Mouse (Mus musculus): ENCODE data around the gene Pcnp. TPM values are rescaled to one million over a fixed set of nuclear protein-coding genes. Genes with fewer than 3 reads are reported as not detected.
"Not testable (repeated sequence)": the region's sequence is repeated elsewhere in the genome, so short reads cannot be mapped to it uniquely, and the experiment has no call there.

Pcnp gene
- polyA plus RNA-seq (2014; fragmentation: Nextera tagmentation; extraction: Ambion mirVana), result 195 and 210 TPM in 2 replicates

DNA sequence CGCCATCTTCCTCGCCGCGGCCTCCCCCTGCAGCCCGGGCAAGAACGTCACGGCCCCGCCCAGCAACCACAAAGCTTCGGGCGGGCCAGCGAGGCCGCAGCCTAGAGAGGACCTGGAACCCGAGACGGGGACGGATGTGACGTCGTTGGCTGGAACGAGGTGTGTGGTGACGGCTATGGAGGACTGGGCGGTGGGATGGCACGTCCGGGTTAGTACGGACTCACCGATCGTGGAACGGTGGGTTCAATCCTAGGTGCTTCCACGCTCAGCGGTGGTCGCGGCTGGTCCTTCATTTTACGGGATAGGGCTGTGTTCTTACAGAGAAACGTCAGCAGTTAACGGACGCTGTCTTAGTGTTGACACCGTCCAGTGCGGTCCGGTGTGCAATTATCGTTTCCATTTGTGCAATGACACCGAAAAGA is at the start of gene Pcnp:
TSS of gene Pcnp (minus strand) at position 79 of the 422 bp plus-strand sequence.
- Histone ChIP-seq H3K9me3 (ENCODE audit: control insufficient read depth, low read length) (no peaks in the 10 kb centered on the region), H3K9ac (ENCODE audit: low read depth, low read length) (peak within 1 kb of the TSS; percentile 96), H3K4me2 (peak within 1 kb of the TSS; percentile 67), H3K36me3 (ENCODE audit: control insufficient read depth, insufficient read depth, low read length) (peaks cover 22% of the 10 kb centered on the region), H3K4me1 (replicated peaks; ENCODE audit: control insufficient read depth, insufficient read depth, low read length) (peaks cover 20% of the 10 kb centered on the region), H3K4me3 (ENCODE audit: low read depth, low read length) (peak within 1 kb of the TSS; percentile 68), H3K27ac (ENCODE audit: low read depth, low read length) (peak within 1 kb of the TSS; percentile 82), H3K27me3 (replicated peaks; ENCODE audit: control insufficient read depth, insufficient read depth, low read length) (no peaks in the 10 kb centered on the region)
- under 1% methylated on average over 39 of the region's 39 CpGs for WGBS
- DNase-seq (ENCODE audit: low spot score) (peak; percentile 96), ATAC-seq (replicated peaks; ENCODE audit: low FRiP score) (peak; percentile 98)

DNA sequence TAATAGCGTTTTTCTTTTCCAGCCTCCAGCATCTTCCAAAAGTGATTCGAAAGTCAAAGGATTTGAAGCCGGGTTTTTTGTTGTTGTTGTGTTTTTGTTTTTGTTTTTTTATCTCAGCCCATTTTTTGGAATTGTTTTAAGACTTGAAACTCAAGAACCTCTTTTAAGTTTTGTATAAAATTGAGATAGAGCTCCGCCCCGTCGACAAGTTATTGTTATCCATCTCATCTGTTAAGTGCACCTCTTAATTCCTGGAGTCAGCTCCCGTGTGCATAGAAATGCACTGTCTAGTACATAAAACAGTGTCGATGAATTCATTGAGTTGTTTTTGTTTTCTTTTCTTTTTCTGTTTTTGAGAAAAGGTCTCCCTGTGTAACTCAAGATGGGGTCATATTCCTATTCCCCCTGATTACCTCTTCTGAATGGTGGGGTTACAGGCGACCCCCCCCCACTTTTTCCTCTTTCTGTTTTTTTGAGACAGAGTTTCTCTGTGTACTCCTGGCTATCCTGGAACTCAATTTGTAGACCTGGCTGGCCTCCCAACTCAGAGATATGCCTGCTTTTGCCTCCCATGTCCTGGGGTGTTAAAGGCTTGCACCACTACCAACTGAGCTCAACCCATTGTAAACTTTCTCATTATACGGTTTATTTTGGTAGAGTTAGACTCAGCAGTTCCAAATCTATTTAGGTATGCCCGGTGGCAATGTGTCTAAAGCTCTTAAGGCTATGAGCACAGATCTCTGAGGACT is 46.8 kb upstream of the Pcnp start:
- peak overlapping the region; percentile 76 for H3K4me3 ChIP-seq (ENCODE audit: low read depth, low read length)
- H3K36me3 ChIP-seq (ENCODE audit: control insufficient read depth, insufficient read depth, low read length), result no peaks in the 10 kb centered on the region
- peak overlapping the region; percentile 83 for H3K27ac ChIP-seq (ENCODE audit: low read depth, low read length)
- peaks cover 28% of the 10 kb centered on the region for H3K4me1 ChIP-seq (replicated peaks; ENCODE audit: control insufficient read depth, insufficient read depth, low read length)
- no peak for ATAC-seq (replicated peaks; ENCODE audit: low FRiP score)
- 15% methylated on average over 11 of the region's 11 CpGs for whole genome bisulfite sequencing
- no peaks in the 10 kb centered on the region for H3K27me3 ChIP-seq (replicated peaks; ENCODE audit: control insufficient read depth, insufficient read depth, low read length)
- DNase-seq (ENCODE audit: low spot score), result peak; percentile 33
- H3K4me2 ChIP-seq, result peak overlapping the region; percentile 77
- no peaks in the 10 kb centered on the region for H3K9me3 ChIP-seq (ENCODE audit: control insufficient read depth, low read length)
- H3K9ac ChIP-seq (ENCODE audit: low read depth, low read length), result peak overlapping the region; percentile 91

DNA sequence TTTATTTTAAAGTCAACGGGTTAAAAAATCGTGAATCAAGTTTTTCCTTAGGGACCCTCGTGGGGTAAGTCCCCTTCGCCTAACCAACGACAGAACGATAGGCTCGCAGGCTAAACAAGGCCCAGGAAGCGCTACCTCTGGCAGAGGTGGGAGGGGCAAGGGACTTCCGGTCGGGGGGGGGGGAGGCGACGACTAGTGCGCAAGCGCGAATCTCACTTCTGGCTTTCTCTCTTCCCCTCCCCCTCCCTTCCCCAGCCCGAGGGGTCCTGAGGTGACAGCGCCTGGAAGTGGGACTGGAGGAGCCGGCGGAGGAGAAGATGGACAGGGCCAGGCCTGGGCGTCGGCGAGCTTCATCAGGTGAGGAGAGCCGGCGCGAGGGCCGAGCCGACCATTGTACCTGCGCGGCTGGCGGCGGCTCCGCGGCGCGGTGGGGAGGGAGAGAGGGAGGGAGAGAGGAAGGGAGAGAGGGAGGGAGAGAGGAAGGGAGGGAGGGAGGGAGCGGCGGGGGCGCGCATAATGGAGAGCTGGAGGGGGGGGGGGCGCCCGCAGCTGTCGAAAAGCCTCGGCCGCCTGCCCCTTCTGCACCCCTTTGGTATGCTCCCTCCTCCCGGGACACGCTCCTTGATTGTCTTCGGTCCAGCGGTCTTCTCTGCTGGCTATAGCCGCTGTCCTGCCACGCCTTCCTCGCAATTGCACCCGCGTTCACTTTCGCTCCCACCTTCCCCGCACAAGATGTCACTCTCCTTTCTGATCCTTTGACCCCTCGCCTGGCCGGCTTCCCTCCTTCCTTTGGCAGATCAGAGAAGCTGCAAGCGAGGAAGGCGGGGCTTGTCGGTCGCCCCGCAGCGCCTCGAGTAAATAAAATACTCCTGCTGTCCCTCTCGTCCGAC is 45.9 kb upstream of the Pcnp start:
- H3K4me2 ChIP-seq, result peak overlapping the region; percentile 77
- H3K27me3 ChIP-seq (replicated peaks; ENCODE audit: control insufficient read depth, insufficient read depth, low read length), result no peaks in the 10 kb centered on the region
- peak overlapping the region; percentile 83 for H3K27ac ChIP-seq (ENCODE audit: low read depth, low read length)
- peak overlapping the region; percentile 91 for H3K9ac ChIP-seq (ENCODE audit: low read depth, low read length)
- H3K4me3 ChIP-seq (ENCODE audit: low read depth, low read length), result peak overlapping the region; percentile 76
- DNase-seq (ENCODE audit: low spot score) (peak; percentile 90), ATAC-seq (replicated peaks; ENCODE audit: low FRiP score) (peak; percentile 59)
- under 1% methylated on average over 55 of the region's 66 CpGs for WGBS
- peaks cover 28% of the 10 kb centered on the region for H3K4me1 ChIP-seq (replicated peaks; ENCODE audit: control insufficient read depth, insufficient read depth, low read length)
- no peaks in the 10 kb centered on the region for H3K9me3 ChIP-seq (ENCODE audit: control insufficient read depth, low read length)
- H3K36me3 ChIP-seq (ENCODE audit: control insufficient read depth, insufficient read depth, low read length), result no peaks in the 10 kb centered on the region

DNA sequence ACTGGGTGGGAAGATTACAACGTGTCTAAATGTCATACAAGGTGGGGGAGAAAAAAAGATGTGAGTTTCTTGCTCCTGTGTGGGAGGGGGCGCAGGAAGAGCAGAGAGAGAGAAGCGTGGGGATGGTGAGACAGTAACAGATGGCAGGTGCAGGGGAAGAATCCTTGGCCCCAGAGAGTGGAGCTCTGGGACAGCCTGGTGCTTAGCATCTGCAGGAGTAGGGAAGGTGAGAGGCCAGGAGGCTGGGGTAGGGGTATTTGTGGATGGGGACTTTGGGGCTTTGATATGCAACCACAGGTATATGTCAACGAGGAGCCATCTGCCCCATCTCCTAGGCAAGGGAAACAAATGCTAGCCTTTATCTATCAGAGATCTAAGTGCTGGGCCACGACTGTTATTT is 45.0 kb upstream of the Pcnp start:
- no peaks in the 10 kb centered on the region for H3K9me3 ChIP-seq (ENCODE audit: control insufficient read depth, low read length)
- peaks cover 28% of the 10 kb centered on the region for H3K4me1 ChIP-seq (replicated peaks; ENCODE audit: control insufficient read depth, insufficient read depth, low read length)
- peak overlapping the region; percentile 83 for H3K27ac ChIP-seq (ENCODE audit: low read depth, low read length)
- H3K9ac ChIP-seq (ENCODE audit: low read depth, low read length), result 0 out of 2 replicates have a peak overlapping the region, but pooled peaks have one; percentile 38
- no peaks in the 10 kb centered on the region for H3K27me3 ChIP-seq (replicated peaks; ENCODE audit: control insufficient read depth, insufficient read depth, low read length)
- ATAC-seq (replicated peaks; ENCODE audit: low FRiP score), result no peak
- H3K4me3 ChIP-seq (ENCODE audit: low read depth, low read length), result peak overlapping the region; percentile 76; the same call in 1 of the 2 replicates
- H3K36me3 ChIP-seq (ENCODE audit: control insufficient read depth, insufficient read depth, low read length), result no peaks in the 10 kb centered on the region
- peak overlapping the region; percentile 77 for H3K4me2 ChIP-seq
- peak; percentile 32 for DNase-seq (ENCODE audit: low spot score)
- WGBS, result 54% methylated on average over 5 of the region's 5 CpGs

DNA sequence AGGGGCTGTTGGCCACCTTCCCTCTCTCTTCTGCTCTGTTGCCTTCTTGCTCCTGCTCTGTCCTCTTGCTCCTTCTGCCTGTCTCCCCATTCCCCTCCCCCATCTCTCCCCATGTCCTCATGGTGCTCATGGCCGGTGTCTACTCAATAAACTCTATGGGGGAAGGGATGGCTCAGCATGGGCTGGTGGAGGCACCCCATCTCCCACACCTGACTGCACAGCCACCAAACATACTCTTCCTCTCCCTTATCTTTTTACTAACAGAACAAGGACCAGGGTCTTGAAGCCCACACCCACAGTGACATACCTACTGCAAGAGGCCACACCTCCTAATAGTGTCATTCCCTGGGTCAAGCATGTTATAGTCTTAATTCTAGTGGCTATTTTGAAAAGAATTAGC is 44.6 kb upstream of the Pcnp start:
- no peaks in the 10 kb centered on the region for H3K36me3 ChIP-seq (ENCODE audit: control insufficient read depth, insufficient read depth, low read length)
- H3K27ac ChIP-seq (ENCODE audit: low read depth, low read length), result peak overlapping the region; percentile 83
- no peaks in the 10 kb centered on the region for H3K27me3 ChIP-seq (replicated peaks; ENCODE audit: control insufficient read depth, insufficient read depth, low read length)
- 50% methylated on average over 1 of the region's 1 CpGs for WGBS
- peaks cover 28% of the 10 kb centered on the region for H3K4me1 ChIP-seq (replicated peaks; ENCODE audit: control insufficient read depth, insufficient read depth, low read length)
- H3K4me3 ChIP-seq (ENCODE audit: low read depth, low read length), result no peak overlapping the region
- peak; percentile 33 for DNase-seq (ENCODE audit: low spot score)
- peak overlapping the region; percentile 38; the same call in 1 of the 2 replicates for H3K9ac ChIP-seq (ENCODE audit: low read depth, low read length)
- H3K9me3 ChIP-seq (ENCODE audit: control insufficient read depth, low read length), result no peaks in the 10 kb centered on the region
- peak; percentile 59 for ATAC-seq (replicated peaks; ENCODE audit: low FRiP score)
- peak overlapping the region; percentile 77 for H3K4me2 ChIP-seq

DNA sequence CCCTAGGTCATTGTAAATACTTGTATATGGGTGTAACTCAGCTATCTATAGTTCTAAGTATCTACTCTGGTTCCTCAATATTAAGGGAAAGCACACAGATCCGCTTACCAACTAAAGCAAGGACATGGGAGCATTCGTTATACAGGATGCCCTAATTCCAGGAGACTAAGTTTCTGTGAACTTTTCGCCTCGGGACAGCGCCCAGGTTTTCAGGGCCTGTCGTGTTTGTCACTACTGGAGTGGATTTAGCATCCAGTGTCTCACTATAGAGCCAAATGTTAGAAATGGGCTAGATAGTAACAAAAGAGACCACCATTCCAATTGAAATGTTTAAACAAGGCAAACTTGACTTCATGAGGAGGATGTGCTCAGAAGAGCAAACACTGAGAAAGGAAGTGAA is 43.6 kb upstream of the Pcnp start:
- H3K36me3 ChIP-seq (ENCODE audit: control insufficient read depth, insufficient read depth, low read length); H3K27ac ChIP-seq (ENCODE audit: low read depth, low read length); H3K4me3 ChIP-seq (ENCODE audit: low read depth, low read length); ATAC-seq (replicated peaks; ENCODE audit: low FRiP score); DNase-seq (ENCODE audit: low spot score); H3K9ac ChIP-seq (ENCODE audit: low read depth, low read length); H3K9me3 ChIP-seq (ENCODE audit: control insufficient read depth, low read length); H3K4me2 ChIP-seq; H3K27me3 ChIP-seq (replicated peaks; ENCODE audit: control insufficient read depth, insufficient read depth, low read length): not testable (repeated sequence)
- H3K4me1 ChIP-seq (replicated peaks; ENCODE audit: control insufficient read depth, insufficient read depth, low read length), result peaks cover 28% of the 10 kb centered on the region
- 92% methylated on average over 6 of the region's 6 CpGs for WGBS

DNA sequence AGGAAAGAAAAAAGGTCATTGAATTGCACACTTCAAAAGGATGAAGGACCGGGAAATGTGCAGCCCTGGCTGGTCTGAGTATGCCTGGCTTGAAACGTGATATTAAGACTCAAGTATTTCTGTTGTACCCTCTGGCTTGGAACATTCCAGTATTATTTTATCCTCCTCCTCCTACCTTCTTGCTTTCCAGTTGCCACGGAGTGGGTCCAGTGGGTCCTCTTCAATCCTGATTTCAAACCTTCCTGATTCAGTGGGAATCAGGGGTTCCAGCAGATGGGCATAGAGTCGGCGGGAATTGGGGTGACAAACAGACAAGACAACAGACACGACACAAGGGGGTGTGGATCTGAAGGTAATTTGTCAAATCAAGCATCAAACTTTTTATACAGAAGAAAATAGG is 43.0 kb upstream of the Pcnp start:
- Histone ChIP-seq H3K9me3 (ENCODE audit: control insufficient read depth, low read length) (no peaks in the 10 kb centered on the region), H3K36me3 (ENCODE audit: control insufficient read depth, insufficient read depth, low read length) (no peaks in the 10 kb centered on the region), H3K27me3 (replicated peaks; ENCODE audit: control insufficient read depth, insufficient read depth, low read length) (no peaks in the 10 kb centered on the region), H3K27ac (ENCODE audit: low read depth, low read length) (peak overlapping the region; percentile 85), H3K9ac (ENCODE audit: low read depth, low read length) (peak overlapping the region; percentile 32; the same call in 1 of the 2 replicates), H3K4me3 (ENCODE audit: low read depth, low read length) (no peak overlapping the region), H3K4me1 (replicated peaks; ENCODE audit: control insufficient read depth, insufficient read depth, low read length) (peaks cover 28% of the 10 kb centered on the region), H3K4me2 (no peak overlapping the region; the same call in 1 of the 2 replicates)
- no peak for ATAC-seq (replicated peaks; ENCODE audit: low FRiP score)
- peak; percentile 17 for DNase-seq (ENCODE audit: low spot score)
- WGBS, result 73% methylated on average over 6 of the region's 6 CpGs

DNA sequence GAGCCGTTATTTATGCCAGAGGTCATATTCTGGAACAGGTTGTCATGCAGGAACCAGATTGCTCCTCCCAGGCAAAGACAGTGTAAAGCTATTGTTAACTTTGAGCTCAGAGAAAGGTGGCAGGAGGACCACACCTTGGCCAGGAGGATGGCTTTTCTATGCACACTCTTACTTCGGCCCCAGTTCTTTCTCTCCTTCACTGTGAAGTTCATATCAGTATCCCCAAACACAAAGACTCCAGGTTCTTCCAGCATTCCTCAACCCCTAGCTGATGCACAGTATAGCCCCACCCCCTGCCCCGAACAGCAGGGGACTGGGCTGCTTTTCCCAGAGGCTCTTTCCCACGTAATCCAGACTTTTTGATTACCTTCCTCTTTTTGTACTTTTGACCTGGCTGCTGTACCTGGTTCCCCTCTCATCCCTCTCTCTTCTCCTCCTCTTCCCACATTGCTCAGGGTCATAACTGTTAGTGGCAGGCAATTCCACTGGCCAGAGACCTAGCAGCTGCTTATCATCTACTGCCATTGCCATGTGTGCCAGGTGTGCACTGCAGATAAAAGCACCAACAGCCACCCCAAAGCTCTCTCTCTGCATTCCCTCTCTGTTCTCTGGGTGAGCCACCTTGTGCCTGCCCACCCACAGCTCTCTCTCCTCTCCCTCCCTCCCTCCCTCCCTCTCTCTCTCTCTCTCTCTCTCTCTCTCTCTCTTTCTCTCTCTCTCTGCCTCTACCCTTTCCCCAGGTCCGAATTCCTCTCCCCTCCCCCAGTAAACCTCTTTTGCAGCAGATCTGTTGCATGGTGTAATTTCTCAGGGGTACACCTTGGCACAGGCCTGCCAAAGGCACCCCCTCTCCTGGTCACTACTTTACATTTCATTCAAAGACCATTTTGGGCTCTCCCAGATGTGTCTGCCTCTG is 42.0 kb upstream of the Pcnp start:
- Histone ChIP-seq H3K4me1 (replicated peaks; ENCODE audit: control insufficient read depth, insufficient read depth, low read length) (peaks cover 27% of the 10 kb centered on the region), H3K36me3 (ENCODE audit: control insufficient read depth, insufficient read depth, low read length) (no peaks in the 10 kb centered on the region), H3K9ac (ENCODE audit: low read depth, low read length) (peak overlapping the region; percentile 63), H3K9me3 (ENCODE audit: control insufficient read depth, low read length) (no peaks in the 10 kb centered on the region), H3K4me3 (ENCODE audit: low read depth, low read length) (no peak overlapping the region), H3K27me3 (replicated peaks; ENCODE audit: control insufficient read depth, insufficient read depth, low read length) (no peaks in the 10 kb centered on the region), H3K4me2 (peak overlapping the region; percentile 52), H3K27ac (ENCODE audit: low read depth, low read length) (peak overlapping the region; percentile 85)
- 29% methylated on average over 5 of the region's 5 CpGs for WGBS
- DNase-seq (ENCODE audit: low spot score) (peak; percentile 59), ATAC-seq (replicated peaks; ENCODE audit: low FRiP score) (peak; percentile 87)

Data from liver, embryonic 11.5 days (tissue).